Mouse (Mus musculus) forebrain, postnatal 0 days (tissue): ENCODE results near the gene Itpkb. TPM values are rescaled to one million over a fixed set of nuclear protein-coding genes. Genes with fewer than 3 reads are reported as not detected.
A peak's percentile ranks its signal among the peaks of the same experiment; 100 is the strongest.

Experiments used
- ATAC-seq: fragments of 200-750 bp; cut with Nextera tagmentation; 2 replicates; pipeline ENCODE4 v1.8.0; 2017; ENCODE audit warnings: mild to moderate bottlenecking, moderate library complexity
- DNase-seq: peaks from one replicate; pipeline ENCODE4 v3.0.0-alpha.2; 2015
- H3K27ac ChIP-seq: fragments of 300-500 bp; sonication (generic); 2 replicates; pipeline ENCODE4 v1.5.1; 2014; ENCODE audit warnings: low read depth, mild to moderate bottlenecking, antibody characterized with exemption, low read length, moderate library complexity, mixed read lengths
- H3K27me3 ChIP-seq: fragments of 300-500 bp; sonication (generic); 2 replicates; pipeline ENCODE4 v1.6.1; 2014; ENCODE audit warnings: mild to moderate bottlenecking, low read length, mixed read lengths; ENCODE audit not compliant: insufficient read depth
- H3K36me3 ChIP-seq: fragments of 300-500 bp; sonication (generic); 2 replicates; pipeline ENCODE4 v1.6.1; 2014; ENCODE audit warnings: mild to moderate bottlenecking, moderate library complexity; ENCODE audit not compliant: insufficient read depth
- H3K4me1 ChIP-seq: fragments of 300-500 bp; sonication (generic); 2 replicates; pipeline ENCODE4 v1.6.1; 2014; ENCODE audit warnings: antibody characterized with exemption; ENCODE audit not compliant: insufficient read depth
- H3K4me2 ChIP-seq: fragments of 300-500 bp; sonication (generic); 2 replicates; pipeline ENCODE4 v1.6.1; 2014; ENCODE audit warnings: low read depth, mild to moderate bottlenecking, moderate library complexity
- H3K4me3 ChIP-seq: fragments of 300-500 bp; sonication (generic); 2 replicates; pipeline ENCODE4 v1.5.1; 2014; ENCODE audit warnings: low read depth, low read length, mixed read lengths
- H3K9ac ChIP-seq: fragments of 300-500 bp; sonication (generic); 2 replicates; pipeline ENCODE4 v1.6.1; 2014; ENCODE audit warnings: mild to moderate bottlenecking
- H3K9me3 ChIP-seq: fragments of 300-500 bp; sonication (generic); 2 replicates; pipeline ENCODE4 v1.6.1; 2016; ENCODE audit warnings: low read length
- CTCF ChIP-seq: sonication (generic); IDR thresholded peaks from 2 replicates; pipeline ENCODE4 v1.5.1; 2016; ENCODE audit warnings: antibody characterized with exemption, control low read depth, low read depth
- WGBS: fragments of 180-500 bp; shearing (Covaris S2); extraction: QIAGEN DNeasy Blood & Tissue Kit; methylation state at CpG from one replicate; pipeline ENCODE4 v1.1.7; 2014; 5-methylcytosine and 5-hydroxymethylcytosine counted together
- polyA plus RNA-seq: library from polyadenylated mRNA; unstranded; fragments of >200 nt; fragmentation: Nextera tagmentation; extraction: Ambion mirVana; gene quantifications from 2 replicates; pipeline ENCODE4 v1.2.1, GENCODE M21; 2015
- total RNA-seq: library from RNA; depleted of rRNA; stranded (reverse); fragments of >200 nt; gene quantifications from 2 replicates; pipeline ENCODE4 v1.2.3, GENCODE M21; 2014

Gene Itpkb
- total and polyA plus RNA-seq, 2 experiments from 2014 or later, result 1.9 to 6.4 TPM

DNA sequence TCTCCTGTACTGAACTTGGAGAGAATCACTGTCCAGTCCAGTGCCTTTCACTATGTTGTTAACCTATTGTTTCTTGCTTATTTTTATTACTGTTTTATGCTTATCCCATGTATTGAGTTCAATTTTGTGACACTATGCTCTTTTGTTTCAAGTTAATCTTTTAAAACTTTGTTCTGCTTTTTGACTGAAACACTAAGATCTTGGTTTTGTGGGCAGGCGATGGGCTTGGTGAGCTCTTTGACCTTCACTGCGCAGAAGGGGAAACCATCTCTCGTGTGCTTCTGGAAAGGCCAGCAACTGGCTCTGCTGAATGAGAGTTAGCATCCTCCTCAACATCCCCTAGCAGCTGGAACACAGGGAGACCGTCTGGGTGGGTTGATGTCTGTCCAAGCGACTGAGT is 32.6 kb downstream of the Itpkb start:
- 83% methylated on average over 5 of the region's 5 CpGs for WGBS
- ATAC-seq (no peak), DNase-seq (no peak)
- no peak overlapping the region for H3K9ac ChIP-seq
- no peak for TF ChIP-seq CTCF
- no peak overlapping the region for H3K27ac ChIP-seq
- H3K27me3 ChIP-seq, result no peaks in the 10 kb centered on the region
- H3K4me3 ChIP-seq, result no peak overlapping the region
- H3K4me1 ChIP-seq, result peaks cover 12% of the 10 kb centered on the region
- H3K4me2 ChIP-seq, result no peak overlapping the region
- H3K9me3 ChIP-seq, result no peaks in the 10 kb centered on the region
- H3K36me3 ChIP-seq, result no peaks in the 10 kb centered on the region

DNA sequence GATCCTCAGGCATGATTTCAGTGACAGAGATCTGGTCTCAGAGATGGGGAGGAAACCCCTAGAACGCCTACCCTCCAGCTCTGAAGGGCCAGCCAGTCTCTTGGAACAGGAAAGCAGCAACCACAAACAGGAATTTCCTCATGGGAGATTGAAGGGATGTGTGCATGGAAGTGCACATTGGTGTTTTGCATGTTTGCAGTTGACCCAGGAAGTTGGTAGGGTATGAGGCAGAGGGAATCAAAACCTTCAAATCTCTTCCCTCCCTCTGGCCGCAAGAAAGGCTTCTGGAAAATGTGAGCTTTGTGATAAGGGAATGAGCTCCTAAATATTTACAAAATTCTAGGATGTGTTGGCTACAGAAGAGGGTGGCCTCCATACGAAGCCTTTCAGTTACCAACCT is 33.0 kb downstream of the Itpkb start:
- Histone ChIP-seq H3K27ac (0 out of 2 replicates have a peak overlapping the region, but pooled peaks have one; percentile 16), H3K4me3 (no peak overlapping the region), H3K9ac (no peak overlapping the region), H3K9me3 (no peaks in the 10 kb centered on the region), H3K4me1 (peaks cover 12% of the 10 kb centered on the region), H3K27me3 (no peaks in the 10 kb centered on the region), H3K36me3 (no peaks in the 10 kb centered on the region), H3K4me2 (no peak overlapping the region)
- TF ChIP-seq CTCF, result no peak
- DNase-seq, result no peak
- WGBS, result 86% methylated on average over 3 of the region's 3 CpGs
- no peak for ATAC-seq

DNA sequence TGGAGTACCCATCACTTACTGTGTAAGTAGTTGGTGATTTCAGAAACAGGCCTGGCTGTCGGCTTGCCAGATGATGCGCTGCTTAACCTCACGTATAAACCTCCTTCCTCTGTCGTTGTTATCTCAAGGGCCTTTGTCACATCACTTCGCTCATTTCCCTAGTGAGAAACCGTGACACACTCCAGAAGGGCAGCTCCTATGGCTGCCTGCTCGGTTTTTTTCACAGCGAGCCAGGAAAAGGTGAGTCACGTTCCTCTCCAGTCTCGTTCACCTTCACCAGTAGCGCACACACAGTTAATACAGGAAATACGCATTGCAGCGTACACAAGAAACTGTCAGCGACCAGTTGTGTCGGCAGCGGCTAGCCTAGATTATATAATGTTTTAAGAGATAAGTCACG is 33.7 kb downstream of the Itpkb start:
- no peak for DNase-seq

DNA sequence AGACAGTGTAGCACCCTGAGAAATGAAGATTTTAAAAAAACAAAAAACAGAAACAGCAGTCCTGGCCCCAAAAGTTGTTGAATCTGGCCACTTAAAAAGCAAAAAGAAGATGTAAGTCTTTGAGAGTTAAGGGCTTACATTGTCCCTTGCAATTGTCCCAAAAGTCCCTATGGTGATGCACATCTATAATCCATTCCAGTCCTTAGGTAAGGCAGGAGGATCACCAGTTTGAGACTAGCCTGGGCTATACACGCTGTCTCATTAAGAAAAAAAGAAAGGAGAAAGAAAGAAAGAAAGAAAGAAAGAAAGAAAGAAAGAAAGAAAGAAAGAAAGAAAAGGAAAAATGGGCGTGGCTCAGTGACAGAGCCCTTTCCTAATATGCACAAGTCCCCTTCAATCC is 34.4 kb downstream of the Itpkb start:
- ATAC-seq (no peak; the same call in 1 of the 2 replicates), DNase-seq (no peak)
- WGBS, result 14% methylated on average over 2 of the region's 2 CpGs
- no peaks in the 10 kb centered on the region for H3K36me3 ChIP-seq
- TF ChIP-seq CTCF, result no peak
- H3K27me3 ChIP-seq, result no peaks in the 10 kb centered on the region
- peak overlapping the region; percentile 92 for H3K27ac ChIP-seq
- H3K9me3 ChIP-seq, result no peaks in the 10 kb centered on the region
- peak overlapping the region; percentile 57 for H3K4me2 ChIP-seq
- H3K4me1 ChIP-seq, result peaks cover 12% of the 10 kb centered on the region
- H3K9ac ChIP-seq, result peak overlapping the region; percentile 62
- peak overlapping the region; percentile 37 for H3K4me3 ChIP-seq

More for the DNA sequence above, 33.7 kb downstream of the Itpkb start:
- no peak for TF ChIP-seq CTCF
- Histone ChIP-seq H3K9ac (no peak overlapping the region), H3K27ac (0 out of 2 replicates have a peak overlapping the region, but pooled peaks have one; percentile 16), H3K9me3 (no peaks in the 10 kb centered on the region), H3K27me3 (no peaks in the 10 kb centered on the region), H3K36me3 (no peaks in the 10 kb centered on the region), H3K4me2 (no peak overlapping the region; the same call in 1 of the 2 replicates), H3K4me1 (peaks cover 12% of the 10 kb centered on the region), H3K4me3 (no peak overlapping the region)
- ATAC-seq, result no peak
- 71% methylated on average over 17 of the region's 17 CpGs for WGBS

DNA sequence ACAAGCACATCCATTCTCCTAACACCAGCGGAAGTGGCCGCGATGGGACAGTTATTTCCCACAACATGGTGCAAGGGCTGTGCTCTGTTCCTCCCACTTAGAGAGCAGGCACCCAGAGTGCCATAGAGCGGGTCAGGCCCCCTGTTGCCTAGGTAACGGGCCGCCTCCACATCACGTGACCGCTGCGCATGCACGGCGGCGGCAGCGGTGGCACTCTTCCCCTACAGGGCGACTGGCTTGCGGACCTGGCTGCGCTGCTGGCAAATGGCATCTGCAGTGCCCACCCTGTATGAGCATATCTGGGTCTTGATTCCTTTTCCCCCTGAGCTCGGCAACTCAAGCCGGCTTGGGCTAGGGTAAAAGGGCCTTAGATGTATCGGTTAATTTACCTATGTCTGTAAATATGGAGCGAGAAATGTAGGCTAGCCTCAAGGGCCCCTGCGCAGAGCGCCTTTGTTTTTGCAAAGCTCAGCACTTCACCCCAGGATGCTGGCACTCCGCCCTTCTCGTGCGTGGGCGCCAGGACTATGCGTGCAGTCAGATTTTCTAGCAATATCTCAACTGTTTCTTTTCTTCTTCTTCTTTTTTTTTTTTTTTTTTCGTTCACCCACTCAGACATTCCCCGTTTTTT is 35.0 kb downstream of the Itpkb start:
- Histone ChIP-seq H3K27ac (peak overlapping the region; percentile 92), H3K27me3 (no peaks in the 10 kb centered on the region), H3K9ac (peak overlapping the region; percentile 62), H3K4me3 (peak overlapping the region; percentile 37), H3K36me3 (no peaks in the 10 kb centered on the region), H3K4me2 (peak overlapping the region; percentile 57), H3K4me1 (peaks cover 12% of the 10 kb centered on the region), H3K9me3 (no peaks in the 10 kb centered on the region)
- ATAC-seq (peak; percentile 98), DNase-seq (peak; percentile 95)
- TF ChIP-seq CTCF, result peak; percentile 64
- under 1% methylated on average over 29 of the region's 29 CpGs for whole genome bisulfite sequencing

DNA sequence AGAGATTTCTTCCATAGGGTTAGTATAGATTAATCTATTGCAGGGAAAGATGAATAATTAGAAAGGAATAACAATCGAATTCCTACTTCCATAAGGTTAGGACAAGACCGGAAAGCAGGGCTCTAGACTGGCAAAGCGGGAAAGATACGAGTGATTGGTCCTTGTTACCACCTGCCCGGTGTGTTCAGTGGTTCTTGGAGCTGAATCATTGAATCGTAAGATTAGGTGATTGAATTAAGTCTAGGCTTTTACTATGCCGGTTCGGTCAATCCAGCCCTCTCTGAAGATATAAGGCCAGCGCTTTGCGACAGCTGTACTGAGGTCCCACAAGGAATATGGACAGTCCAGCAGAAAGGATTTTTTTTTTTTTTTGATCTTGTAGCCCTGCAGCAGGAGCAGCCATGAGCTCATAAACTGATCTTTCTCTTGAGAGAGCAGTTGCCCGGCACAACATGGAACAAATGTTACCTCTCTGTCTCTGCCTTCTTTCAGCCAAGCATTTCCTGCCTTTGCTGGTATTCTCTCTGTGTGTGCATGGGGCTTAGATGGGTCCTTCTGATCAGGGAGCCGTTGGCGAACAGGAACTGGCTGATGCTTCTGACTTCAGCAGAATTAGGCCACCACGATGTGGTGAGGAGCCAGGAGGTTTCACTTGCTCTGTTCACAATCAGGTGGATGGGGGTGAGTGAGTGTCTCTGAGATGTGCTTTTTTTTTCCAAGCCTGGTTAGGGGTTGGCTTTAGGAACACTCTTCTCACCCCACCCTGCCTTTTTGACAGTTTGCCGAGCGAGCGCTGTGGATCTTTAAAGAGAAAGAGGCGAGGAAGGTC is 35.9 kb downstream of the Itpkb start:
- no peaks in the 10 kb centered on the region for H3K9me3 ChIP-seq
- 64% methylated on average over 18 of the region's 18 CpGs for WGBS
- H3K36me3 ChIP-seq, result no peaks in the 10 kb centered on the region
- DNase-seq, result peak; percentile 35
- TF ChIP-seq CTCF, result no peak
- H3K9ac ChIP-seq, result peak overlapping the region; percentile 62
- peak overlapping the region; percentile 37 for H3K4me3 ChIP-seq
- H3K27me3 ChIP-seq, result no peaks in the 10 kb centered on the region
- H3K27ac ChIP-seq, result peak overlapping the region; percentile 92
- peak overlapping the region; percentile 57 for H3K4me2 ChIP-seq
- no peak for ATAC-seq
- peaks cover 12% of the 10 kb centered on the region for H3K4me1 ChIP-seq
